Mouse (Mus musculus): Measurements from ENCODE around the gene Dlx3. TPM values are rescaled to one million over a fixed set of nuclear protein-coding genes. Genes with fewer than 3 reads are reported as not detected.

Dlx3 gene
- total RNA-seq, 2 experiments from 2014 or later: 0.17 TPM; not detected in 1

DNA sequence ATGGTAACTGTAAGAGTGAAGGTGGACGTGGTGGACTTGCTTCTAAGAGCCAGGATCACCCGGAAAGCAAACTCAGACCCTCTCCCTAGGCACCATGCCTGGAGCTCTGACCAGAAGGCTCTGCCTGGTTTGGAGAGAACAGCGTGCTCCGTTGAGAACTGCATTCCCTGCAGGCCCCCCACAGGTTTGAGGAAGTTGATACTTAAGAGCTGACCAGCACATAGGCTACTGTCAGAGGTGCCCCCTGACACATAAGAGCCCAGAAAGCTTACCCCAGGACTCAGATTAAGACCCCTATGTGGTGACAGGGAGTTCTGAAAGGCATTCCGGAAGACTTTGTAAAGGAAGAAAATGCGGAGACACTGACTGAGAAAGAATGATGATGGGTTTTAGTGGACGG lies 31.6 kb upstream of the Dlx3 start:
- DNase-seq (ENCODE audit: low spot score in 2 of 2): no peak

DNA sequence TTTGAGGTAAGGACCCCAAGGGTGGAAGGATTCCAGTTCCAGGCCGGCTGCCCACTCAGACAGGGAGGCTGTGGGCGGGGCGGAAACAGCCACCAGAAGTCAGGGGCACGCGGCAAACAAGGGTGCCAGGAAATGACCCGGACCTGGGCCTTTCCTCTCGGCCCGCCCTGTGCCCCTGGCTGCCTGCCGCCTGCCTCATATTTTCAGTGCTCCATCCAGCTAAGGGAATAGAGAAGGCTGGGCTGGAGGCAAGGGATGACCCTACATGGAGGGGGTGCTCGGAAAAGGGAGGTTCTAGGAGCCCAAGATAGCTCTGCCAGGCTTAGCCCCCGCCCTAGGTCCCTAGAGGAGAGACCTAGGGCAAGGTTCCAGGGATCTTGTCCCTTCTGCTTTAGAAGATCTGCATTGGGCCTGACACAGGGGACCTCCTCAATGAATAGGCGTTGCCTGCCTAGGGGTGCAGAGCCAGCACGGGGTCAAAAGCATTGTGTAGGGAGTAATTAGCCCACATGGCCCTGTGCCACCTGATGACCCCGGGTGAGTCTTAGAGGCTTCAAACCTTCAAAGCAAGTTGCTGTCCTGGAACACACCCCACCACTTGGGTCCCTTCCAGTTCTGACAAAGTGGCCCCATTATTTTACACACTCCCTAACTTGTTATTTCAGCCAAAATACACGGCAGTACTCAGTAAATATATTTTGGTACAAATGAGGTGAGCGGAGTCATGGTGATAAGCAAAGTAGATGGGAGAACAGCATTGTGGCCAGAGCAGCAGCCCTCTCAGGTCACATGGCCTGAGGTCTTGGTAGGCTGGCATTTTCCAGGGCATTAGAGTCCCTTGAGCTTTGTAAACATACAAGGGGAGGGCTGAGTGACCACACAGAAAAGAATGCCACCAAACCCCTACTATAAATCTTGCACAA lies 30.8 kb upstream of the Dlx3 start:
- DNase-seq (ENCODE audit: low spot score in 2 of 2): no peak

DNA sequence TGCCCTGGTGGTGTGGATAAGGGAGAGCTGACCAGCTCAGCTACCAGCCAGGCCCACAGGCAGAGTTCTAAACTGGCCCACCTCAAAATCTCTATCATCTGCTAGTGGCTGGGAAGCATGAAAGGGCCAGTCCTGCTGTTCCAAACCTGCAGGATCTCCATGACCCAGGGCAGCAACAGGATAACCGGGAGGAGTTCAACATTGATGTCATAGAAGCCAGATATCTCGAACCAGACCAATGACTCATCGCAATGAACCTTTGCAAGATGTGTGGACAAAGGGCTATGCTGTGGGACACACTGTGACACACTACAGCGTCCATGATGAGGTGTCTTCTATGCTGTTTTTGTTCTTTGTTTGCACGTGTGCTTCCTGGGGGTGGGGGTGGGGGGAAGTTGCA lies 26.8 kb upstream of the Dlx3 start:
- DNase-seq (ENCODE audit: low spot score in 2 of 2): no peak

DNA sequence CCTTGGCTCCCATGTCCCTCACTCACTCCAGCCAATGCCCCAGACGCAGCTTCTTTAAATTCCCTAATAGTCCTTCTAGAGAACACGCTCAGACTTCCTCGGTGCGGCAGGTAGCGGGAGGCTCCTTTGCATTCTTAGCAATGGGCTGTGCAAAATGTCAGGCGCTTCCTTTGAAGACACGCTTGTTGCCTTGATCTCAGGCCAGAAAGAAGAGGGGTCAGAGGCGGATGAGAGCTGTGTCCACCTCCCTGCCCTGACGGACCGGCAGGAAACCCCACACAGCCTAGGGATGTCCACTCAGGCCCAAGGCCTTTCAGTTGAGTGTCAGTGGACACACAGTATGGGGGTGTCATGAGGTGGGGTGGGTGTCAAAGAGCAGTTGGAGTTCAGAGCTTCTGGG lies 24.3 kb upstream of the Dlx3 start:
- DNase-seq (ENCODE audit: low spot score in 2 of 2): no peak

DNA sequence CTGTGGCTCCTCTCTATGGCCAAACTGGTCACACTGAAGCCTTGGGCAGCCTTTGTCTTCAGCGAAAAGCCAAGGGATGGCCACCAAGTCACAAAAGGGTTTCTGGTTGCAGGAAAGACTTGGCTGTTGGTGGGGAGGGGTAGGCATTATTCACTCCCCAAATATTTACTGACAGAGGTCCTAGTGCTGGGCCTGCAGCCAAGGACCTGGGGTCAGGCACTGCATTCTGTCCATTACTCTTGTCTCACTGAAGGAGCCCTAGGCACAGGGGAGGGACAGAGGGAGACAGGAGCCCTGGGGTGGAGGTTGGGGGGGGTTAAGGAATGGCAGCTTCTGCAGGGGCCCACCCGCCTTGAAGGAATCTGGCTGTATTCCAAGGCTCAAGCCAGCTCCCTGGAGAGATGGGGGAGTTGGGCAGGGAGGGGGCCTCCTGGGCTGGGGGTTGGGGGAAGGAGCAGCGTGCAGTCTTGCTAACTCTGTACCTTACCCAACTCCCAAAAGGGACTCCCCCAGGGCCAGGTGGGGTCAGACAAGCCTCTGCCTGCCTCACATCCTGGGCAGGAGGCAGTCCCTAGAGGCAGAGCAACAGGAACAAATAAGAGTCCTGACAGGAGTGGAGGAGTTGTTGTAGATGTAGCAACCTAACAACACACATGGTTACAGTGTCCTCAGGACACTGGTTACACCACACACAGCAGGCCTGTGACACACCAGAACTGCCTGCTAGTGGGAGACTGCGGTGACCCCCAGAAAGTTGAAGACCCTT lies 23.1 kb upstream of the Dlx3 start:
- DNase-seq (ENCODE audit: low spot score in 2 of 2): no peak

DNA sequence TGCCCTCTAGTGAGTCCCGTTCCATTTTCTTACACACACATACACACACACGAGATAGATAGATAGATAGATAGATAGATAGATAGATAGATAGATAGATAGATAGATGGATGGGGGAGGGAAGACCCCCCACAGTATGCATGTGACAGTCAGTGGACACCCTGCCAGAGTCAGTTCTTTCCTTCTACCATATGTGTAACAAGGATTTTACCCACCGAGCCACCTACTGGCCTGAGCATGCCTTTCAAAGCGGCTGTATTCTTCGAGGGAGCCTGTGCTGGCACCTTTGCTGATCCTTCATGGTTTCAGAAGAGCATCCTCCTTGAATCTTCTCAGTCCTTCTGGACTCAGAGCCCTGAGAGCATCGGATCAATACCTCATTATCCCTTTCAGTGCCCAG lies 22.0 kb upstream of the Dlx3 start:
- DNase-seq (ENCODE audit: low spot score in 2 of 2): no peak

DNA sequence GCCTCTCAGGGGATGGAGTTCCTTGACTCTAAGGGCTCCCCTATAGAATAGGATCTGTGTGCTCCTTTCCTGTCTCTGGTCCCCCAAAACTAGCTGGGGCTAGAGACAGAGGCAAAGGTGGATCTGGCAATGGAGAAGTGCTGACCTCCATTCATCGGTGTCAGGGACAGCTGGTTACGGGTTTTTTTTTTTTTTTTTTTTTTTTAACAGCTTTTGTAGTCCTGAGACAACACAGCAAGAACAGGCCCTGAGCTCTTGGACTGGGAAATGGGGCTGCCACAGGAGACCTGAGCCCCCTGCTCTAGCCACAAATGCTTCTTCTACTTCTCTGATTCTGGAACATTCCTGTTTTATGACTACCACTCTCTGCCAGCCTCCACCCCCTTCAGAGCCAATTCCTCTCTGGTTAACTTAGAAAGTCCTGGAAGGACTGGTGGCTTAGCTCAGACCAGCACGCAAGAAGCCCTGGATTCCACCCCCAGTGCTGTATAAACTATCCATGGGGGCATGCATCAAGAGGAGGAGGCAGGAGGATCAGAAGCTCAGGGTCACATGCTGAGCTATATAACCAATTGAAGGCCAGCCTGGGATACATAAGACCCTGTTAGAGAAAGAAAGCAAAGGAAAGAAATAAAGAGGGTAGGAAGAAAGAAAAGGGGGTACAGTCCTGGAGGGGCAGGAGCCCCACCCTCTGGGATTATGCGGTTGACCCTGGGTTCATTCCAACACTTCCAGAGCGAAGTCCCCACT lies 21.4 kb upstream of the Dlx3 start:
- no peak for DNase-seq (ENCODE audit: low spot score in 2 of 2)

DNA sequence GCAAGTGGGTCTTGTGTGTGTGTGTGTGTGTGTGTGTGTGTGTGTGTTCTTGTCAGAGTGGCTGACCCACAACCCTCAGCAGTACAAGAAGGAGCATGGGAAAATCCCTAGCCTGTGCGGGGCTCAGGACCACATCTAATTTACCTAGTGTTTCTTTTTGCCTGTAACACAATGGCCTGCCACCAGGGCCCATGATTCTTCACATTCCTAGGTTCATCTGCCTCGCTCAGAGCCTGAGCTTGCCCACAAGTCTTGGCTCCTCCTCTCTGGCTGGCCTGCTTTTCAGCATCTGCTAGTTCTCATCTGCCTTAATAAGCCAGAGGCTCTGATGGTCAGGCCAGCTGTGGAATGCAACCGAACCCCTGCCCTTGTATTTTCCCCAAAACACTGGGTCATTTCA lies 19.5 kb upstream of the Dlx3 start:
- DNase-seq (ENCODE audit: low spot score in 2 of 2): no peak

DNA sequence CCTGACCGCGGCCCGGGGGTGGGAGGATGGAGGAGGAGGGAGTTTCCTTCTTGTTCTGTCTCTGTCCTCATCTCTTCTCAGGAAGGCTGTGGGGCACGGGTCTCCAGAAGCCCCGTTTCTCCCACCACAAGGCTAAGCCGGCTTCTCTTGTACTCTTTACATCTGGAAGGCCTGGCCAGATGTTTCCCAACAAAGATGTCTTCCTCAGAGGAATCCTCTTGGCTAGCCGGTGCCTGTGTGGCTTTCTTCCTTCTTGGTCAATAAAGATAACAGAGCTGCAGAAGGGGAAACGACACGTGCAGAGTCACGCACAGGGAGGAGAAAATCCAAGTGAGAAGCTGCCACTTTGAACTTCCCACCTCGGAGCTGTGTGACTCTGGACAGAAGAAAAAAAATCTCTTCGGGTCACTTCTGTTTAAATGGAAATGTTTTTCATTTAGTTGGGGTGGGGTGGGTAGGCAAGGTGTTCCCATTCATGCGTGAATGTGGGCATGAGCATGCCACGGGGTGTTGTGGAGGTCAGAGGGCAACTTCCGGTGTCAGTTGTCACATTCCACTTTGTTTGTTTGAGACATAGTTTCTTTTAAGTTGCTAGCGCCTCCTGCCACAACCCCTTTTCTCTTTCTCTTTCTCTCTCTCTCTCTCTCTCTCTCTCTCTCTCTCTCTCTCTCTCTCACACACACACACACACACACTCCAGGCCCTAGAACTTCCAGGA lies 18.7 kb upstream of the Dlx3 start:
- no peak for DNase-seq (ENCODE audit: low spot score in 2 of 2)

DNA sequence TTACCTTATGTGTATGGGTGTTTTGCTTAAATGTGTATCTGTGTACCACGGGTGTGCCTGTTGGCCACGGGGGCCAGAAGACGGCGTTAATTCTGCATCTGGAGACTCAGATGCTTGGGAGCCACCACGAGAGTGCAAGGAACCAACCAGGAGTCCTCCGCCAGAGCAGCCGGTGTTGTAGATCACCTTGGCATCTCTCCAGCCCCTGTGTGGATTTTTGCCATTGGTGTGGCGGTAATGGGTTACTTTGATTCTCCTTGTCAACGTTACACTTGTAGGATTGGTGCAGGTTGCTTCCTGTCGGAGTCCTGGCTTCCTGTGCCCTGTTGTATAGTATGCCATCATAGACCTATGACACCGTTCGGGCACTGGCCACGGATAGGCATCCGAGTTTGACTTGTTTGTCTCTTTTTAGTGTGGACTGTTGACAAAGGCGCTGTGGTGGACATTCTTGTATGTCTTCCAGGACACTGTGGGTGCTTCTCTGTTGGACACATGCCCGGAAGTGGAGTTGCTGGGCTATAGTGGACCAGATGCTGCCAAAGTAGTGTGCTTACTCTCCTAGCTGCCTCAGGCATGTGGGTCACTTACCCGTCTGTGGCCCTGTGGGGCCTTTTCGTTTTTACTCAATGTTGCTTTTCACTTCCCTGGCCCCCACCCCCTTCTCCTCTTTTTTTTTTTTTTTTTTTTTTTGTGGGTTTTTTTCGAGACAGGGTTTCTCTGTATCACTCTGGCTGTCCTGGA lies 17.6 kb upstream of the Dlx3 start:
- no peak for DNase-seq (ENCODE audit: low spot score in 2 of 2)

DNA sequence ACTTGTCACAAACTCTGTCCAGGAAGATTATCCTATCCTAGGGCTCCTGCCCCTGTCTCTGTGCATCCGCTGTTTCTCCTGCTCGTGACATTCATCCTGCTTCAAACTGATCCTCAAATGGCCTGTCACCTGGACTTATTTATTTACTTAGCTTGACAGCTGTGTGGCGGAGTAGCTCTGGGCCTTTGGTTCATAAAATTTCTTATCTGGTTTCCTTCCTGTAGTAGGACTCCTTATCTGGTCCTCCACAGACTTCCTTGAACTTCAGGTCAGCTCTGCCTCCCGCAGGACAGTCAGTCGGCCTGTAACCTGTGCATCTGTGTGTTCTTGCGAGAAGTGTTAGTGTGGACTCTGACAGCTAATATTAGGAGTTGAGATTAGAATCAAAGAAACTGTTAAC lies 15.7 kb upstream of the Dlx3 start:
- DNase-seq (ENCODE audit: low spot score in 2 of 2): no peak

DNA sequence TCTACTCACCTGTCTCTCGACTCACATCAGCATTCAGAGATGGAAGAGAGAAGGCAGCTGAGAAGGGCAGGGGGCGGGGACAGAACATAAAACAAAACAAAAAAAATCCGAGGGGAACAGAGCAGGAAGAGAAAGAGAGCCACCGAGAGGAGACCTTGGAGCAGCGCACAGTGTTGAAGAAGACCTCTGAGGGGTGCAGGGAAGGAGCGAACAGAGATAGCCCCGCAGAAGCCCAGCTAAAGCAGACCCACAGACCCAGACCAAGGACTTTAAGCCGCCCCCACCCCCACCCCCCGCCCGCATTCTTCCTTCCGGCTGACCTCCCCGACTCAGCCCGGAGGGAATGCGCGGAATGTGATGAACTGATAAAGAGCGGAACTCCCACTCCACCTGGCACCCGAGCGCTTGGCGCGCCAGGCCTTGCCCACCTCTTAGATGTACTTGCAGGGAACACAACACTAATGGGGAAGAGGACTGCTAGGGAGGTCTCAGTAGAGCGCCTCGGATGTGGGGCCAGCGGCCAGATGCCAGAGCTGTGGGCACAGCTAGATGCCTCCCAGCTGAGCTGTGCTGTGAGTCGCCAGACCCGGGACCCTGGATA lies 14.5 kb upstream of the Dlx3 start:
- DNase-seq (ENCODE audit: low spot score in 2 of 2): no peak

DNA sequence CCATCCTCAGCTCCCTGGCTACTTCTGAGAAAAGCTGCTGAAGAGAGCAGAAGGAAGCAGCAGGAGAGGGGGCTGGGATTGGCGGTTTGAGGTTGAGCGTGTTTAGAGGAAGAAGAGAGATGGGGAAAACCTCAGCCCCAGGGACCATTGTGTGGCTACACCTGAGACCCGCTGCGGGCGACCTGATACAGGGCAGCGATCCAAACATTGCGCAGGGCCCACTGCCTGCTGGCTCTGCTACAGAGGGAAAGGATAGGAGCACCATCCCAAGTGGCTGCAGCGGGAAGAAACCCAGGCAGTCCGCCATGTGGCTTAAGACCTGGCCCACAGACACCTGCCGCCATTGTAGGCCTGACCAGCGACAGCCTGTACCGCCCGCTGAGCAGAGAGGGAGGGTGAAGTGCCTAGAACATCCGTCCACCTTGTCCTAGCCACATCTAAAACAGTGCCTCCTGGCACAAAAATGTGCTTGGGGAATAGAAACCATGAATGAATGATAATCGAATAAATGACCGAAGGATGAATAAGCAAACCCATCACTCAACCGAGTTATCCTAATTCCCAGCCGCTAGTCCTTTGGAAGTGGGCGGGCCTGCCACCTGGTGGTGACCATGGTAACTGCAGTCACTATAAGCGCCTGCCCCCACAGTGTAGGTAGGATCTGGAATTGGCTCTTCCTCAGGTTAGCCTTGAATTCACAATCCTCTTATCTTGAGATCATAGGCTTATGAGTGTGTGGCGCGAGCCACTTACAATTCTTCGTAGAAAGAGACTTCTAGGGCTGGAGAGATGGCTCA lies 13.3 kb upstream of the Dlx3 start:
- peak; percentile 64 to 72 for DNase-seq (ENCODE audit: low spot score in 2 of 2)

DNA sequence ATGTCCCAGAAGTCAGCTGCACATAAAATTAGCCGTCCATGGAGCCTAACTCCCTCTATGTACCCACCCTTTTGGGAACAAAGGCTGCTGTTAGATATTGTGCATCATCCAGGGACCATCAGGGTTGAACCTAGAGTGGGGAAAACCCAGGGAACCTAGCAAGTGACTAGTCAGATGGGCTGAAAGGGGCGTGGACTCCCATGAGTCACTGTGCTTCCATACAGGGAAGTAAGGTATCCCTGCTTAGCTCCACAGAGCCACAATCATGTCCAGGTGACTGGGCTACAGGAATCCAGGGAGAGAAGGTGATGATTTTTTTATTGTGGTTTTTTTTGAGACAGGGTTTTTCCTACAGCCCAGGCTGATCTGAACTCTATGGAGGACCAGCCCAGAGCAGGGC lies 10.9 kb upstream of the Dlx3 start:
- DNase-seq (ENCODE audit: low spot score in 2 of 2): no peak

DNA sequence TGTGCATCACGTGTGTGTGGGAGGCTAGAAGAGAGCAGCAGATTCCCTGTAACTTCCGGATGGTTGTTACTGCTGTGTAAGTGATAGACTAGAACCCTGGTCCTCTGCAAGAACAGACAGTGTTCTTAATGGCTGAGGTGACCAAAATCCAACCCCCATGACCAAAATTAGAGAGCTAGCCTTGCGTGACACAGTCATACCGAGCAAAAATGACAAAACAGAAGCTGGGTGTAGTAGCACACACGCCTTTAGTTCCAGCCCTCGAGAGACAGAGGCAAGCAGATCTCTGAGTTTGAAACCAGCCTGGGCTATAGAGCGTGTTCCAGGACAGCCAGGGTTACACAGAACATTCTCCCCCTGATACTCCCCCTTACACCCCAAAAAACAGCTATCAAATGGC lies 9.8 kb upstream of the Dlx3 start:
- DNase-seq (ENCODE audit: low spot score in 2 of 2): no peak

DNA sequence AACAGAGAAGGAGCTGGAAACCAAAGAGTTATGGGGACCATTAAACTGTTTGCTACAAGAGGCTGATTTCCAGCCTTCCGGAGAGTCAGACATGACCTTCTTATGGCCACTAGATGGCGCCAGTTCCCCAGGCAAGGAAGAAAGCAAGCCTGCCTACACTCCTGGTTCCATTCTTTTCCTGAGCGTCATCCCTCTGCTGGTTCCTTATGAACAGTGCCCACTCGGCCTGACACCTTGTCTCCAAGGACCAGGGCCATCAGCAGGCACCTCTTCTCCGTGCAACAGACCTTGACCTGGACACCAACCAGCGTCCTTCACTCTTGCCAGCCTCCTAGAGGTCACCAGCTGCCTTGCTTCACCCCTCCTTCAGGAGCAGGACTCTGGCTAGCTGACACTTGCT lies 2.9 kb upstream of the Dlx3 start:
- peak in 1 of 2 experiments; percentile 30 for DNase-seq (ENCODE audit: low spot score in 2 of 2)

DNA sequence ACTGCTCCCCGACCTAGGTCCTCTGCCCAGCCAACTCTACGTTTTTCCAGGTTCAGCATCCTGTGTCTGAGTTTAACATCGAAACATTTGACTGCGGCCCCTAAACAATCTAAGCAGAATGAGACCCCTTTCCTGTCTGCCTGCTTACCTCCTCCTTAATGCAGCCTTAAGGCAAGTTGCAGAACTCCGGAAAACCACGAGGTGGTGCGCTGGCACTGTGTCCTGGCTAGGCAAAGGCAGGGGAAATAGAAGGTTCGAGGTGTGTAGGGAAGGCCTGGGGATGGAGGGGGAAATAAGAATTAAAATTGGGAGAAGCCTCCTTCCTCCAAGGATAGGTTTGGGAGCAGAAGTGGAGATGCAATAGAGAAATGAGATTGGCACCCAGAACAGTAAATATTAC lies 1.4 kb upstream of the Dlx3 start:
- DNase-seq (ENCODE audit: low spot score in 2 of 2): peak in 1 of 2 experiments; percentile 65

DNA sequence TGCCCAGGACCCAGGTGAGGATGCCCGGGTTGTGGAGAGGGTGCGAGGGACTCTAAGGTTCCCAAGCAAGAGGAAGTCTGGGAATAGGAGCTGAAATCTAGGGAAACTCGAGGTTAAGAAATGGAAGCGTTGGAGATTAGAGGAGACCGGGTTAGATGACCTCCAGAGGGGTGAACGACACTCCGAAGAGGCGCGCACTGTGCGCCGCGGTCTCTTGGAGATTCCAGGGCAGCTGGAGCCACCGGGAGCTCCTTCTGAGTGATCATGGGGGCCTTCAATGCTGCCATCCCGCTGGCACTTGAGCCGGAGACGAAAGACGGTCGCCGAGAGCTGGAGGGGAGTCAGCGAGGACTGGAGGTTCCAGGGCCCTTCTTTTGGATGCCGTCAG lies 708 bp downstream of the Dlx3 start:
- no peak for DNase-seq (ENCODE audit: low spot score in 2 of 2)
